Mouse (Mus musculus) liver, adult 2 months (tissue): ENCODE measurements around the gene Gm49776.

Experiments used
- CTCF ChIP-seq: fragments of 200-500 bp; IDR thresholded peaks from 2 replicates; pipeline ENCODE4 v1.5.1; 2011; ENCODE audit warnings: low read depth, low read length, control low read depth
- POLR2A ChIP-seq: fragments of 200-500 bp; IDR thresholded peaks from 2 replicates; pipeline ENCODE4 v1.6.1; 2011; ENCODE audit warnings: low read length, control low read depth; ENCODE audit not compliant: insufficient read depth; ENCODE audit errors: extremely low read depth

GRCm38 (mm10) chr16:18220001-18220400 lies 38.1 kb downstream of the Gm49776 start:
- no peak for TF ChIP-seq CTCF
- no peak for TF ChIP-seq POLR2A
